Mouse (Mus musculus): ENCODE data around the gene Tmcc3.

Tmcc3 gene

GRCm38 (mm10) chr10:94360664-94361063 lies 48.9 kb downstream of the Tmcc3 start:
- DNase-seq (ENCODE audit: low read depth, low spot score): no peak

GRCm38 (mm10) chr10:94371293-94371692 lies 59.5 kb downstream of the Tmcc3 start:
- DNase-seq (ENCODE audit: low read depth, low spot score): no peak

GRCm38 (mm10) chr10:94376941-94377340 lies 65.2 kb downstream of the Tmcc3 start:
- no peak for DNase-seq (ENCODE audit: low read depth, low spot score)

- no peak for DNase-seq (ENCODE audit: low read depth, low spot score)
Measured at GRCm38 (mm10) chr10:94377844-94378243, 66.1 kb downstream of the Tmcc3 start.

GRCm38 (mm10) chr10:94378383-94378782 lies 66.6 kb downstream of the Tmcc3 start:
- peak; percentile 82 for DNase-seq (ENCODE audit: low read depth, low spot score)

GRCm38 (mm10) chr10:94380082-94380481 lies 68.3 kb downstream of the Tmcc3 start:
- no peak for DNase-seq (ENCODE audit: low read depth, low spot score)

- DNase-seq (ENCODE audit: low read depth, low spot score): no peak
Measured at GRCm38 (mm10) chr10:94380662-94381392, 69.1 kb downstream of the Tmcc3 start.

GRCm38 (mm10) chr10:94381393-94381740 lies 69.6 kb downstream of the Tmcc3 start:
- DNase-seq (ENCODE audit: low read depth, low spot score): no peak

- DNase-seq (ENCODE audit: low read depth, low spot score): no peak
Measured at GRCm38 (mm10) chr10:94382618-94383017, 70.9 kb downstream of the Tmcc3 start.

GRCm38 (mm10) chr10:94383565-94383964 lies 71.8 kb downstream of the Tmcc3 start:
- DNase-seq (ENCODE audit: low read depth, low spot score): no peak

GRCm38 (mm10) chr10:94389219-94389618 lies 77.5 kb downstream of the Tmcc3 start:
- DNase-seq (ENCODE audit: low read depth, low spot score): no peak

GRCm38 (mm10) chr10:94391049-94391448 lies 79.3 kb downstream of the Tmcc3 start:
- no peak for DNase-seq (ENCODE audit: low read depth, low spot score)

- DNase-seq (ENCODE audit: low read depth, low spot score): no peak
Measured at GRCm38 (mm10) chr10:94394286-94394685, 82.5 kb downstream of the Tmcc3 start.

GRCm38 (mm10) chr10:94397833-94398596 lies 86.3 kb downstream of the Tmcc3 start:
- DNase-seq (ENCODE audit: low read depth, low spot score): no peak

- DNase-seq (ENCODE audit: low read depth, low spot score): no peak
Measured at GRCm38 (mm10) chr10:94400895-94401294, 89.1 kb downstream of the Tmcc3 start.

GRCm38 (mm10) chr10:94405456-94405855 lies 93.7 kb downstream of the Tmcc3 start:
- DNase-seq (ENCODE audit: low read depth, low spot score): no peak

- no peak for DNase-seq (ENCODE audit: low read depth, low spot score)
Measured at GRCm38 (mm10) chr10:94406821-94407220, 95.1 kb downstream of the Tmcc3 start.

- DNase-seq (ENCODE audit: low read depth, low spot score): peak; percentile 69
Measured at GRCm38 (mm10) chr10:94408356-94409146, 96.8 kb downstream of the Tmcc3 start.

GRCm38 (mm10) chr10:94409661-94410060 lies 97.9 kb downstream of the Tmcc3 start:
- DNase-seq (ENCODE audit: low read depth, low spot score): no peak

GRCm38 (mm10) chr10:94411594-94411993 lies 99.8 kb downstream of the Tmcc3 start:
- DNase-seq (ENCODE audit: low read depth, low spot score): no peak

GRCm38 (mm10) chr10:94413770-94414651 lies 102.3 kb downstream of the Tmcc3 start:
- no peak for DNase-seq (ENCODE audit: low read depth, low spot score)

All from CD4-positive helper T cell, adult 2 months (primary cell).